Mouse (Mus musculus) testis, postnatal 14 days (tissue): ENCODE results near the gene Pttg1.

Experiments used
- DNase-seq: peaks from one replicate; pipeline ENCODE4 v3.0.0; 2021; ENCODE audit warnings: low spot score

Pttg1 gene

GRCm38 (mm10) chr11:43374956-43375355 is 51.1 kb downstream of the Pttg1 start:
- no peak for DNase-seq

- DNase-seq, result no peak
Measured at GRCm38 (mm10) chr11:43373367-43373766, 52.7 kb downstream of the Pttg1 start.

DNA sequence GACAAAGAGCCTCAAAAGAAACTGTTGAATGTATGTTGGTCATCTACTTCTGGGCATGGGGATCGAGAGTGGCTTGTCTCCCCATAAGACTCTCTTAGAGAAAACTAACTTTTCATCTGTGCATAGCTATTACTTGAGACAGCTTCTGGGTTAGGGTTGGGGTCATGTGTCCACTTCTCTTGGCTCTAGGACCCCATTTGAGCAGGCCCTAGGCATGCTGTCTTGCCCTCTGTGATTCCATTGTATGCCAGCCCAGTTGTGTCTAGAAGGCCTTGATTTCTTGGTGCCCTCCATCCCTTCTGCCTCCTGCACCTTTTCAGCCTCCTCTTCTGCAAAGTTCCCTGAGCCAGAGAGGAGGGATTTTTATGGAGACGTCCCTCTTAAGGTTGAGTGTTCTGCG is 54.2 kb downstream of the Pttg1 start:
- no peak for DNase-seq
